Mouse (Mus musculus) embryonic facial prominence, embryonic 11.5 days (tissue): ENCODE data around the gene Leng8. TPM values are rescaled to one million over a fixed set of nuclear protein-coding genes. Genes with fewer than 3 reads are reported as not detected.

Experiments
- ATAC-seq: fragments of 200-750 bp; cut with Nextera tagmentation; replicated peaks from 2 replicates; pipeline ENCODE4 v1.8.0; 2017; ENCODE audit warnings: low read depth; ENCODE audit not compliant: insufficient number of reproducible peaks, low FRiP score, low TSS enrichment
- DNase-seq: peaks from one replicate; pipeline ENCODE4 v3.0.0-alpha.2; 2015; ENCODE audit warnings: low spot score
- H3K27ac ChIP-seq: fragments of 300-500 bp; sonication (generic); replicated peaks from 2 replicates; pipeline ENCODE4 v1.5.1; 2014; ENCODE audit warnings: mild to moderate bottlenecking, low read depth, low read length, control low read depth
- H3K27me3 ChIP-seq: fragments of 300-500 bp; sonication (generic); 2 replicates; pipeline ENCODE4 v1.6.1; 2014; ENCODE audit warnings: mild to moderate bottlenecking, low read length, moderate library complexity, mixed read lengths; ENCODE audit not compliant: control insufficient read depth, insufficient read depth
- H3K36me3 ChIP-seq: fragments of 300-500 bp; sonication (generic); replicated peaks from 2 replicates; pipeline ENCODE4 v1.6.1; 2014; ENCODE audit warnings: low read depth, mild to moderate bottlenecking, low read length, moderate library complexity, mixed read lengths; ENCODE audit not compliant: control insufficient read depth, insufficient read depth
- H3K4me1 ChIP-seq: fragments of 300-500 bp; sonication (generic); 2 replicates; pipeline ENCODE4 v1.6.1; 2014; ENCODE audit warnings: low read length, mixed read lengths; ENCODE audit not compliant: control insufficient read depth, insufficient read depth
- H3K4me2 ChIP-seq: fragments of 300-500 bp; sonication (generic); 2 replicates; pipeline ENCODE4 v1.6.1; 2014; ENCODE audit warnings: low read depth, mild to moderate bottlenecking, control low read depth, low read length, moderate library complexity
- H3K4me3 ChIP-seq: fragments of 300-500 bp; sonication (generic); 2 replicates; pipeline ENCODE4 v1.5.1; 2014; ENCODE audit warnings: low read depth, low read length, control low read depth
- H3K9ac ChIP-seq: fragments of 300-500 bp; sonication (generic); replicated peaks from 2 replicates; pipeline ENCODE4 v1.6.1; 2014; ENCODE audit warnings: mild to moderate bottlenecking, control low read depth, low read length
- H3K9me3 ChIP-seq: fragments of 300-500 bp; sonication (generic); replicated peaks from 2 replicates; pipeline ENCODE4 v1.6.1; 2016; ENCODE audit warnings: mild to moderate bottlenecking, low read length, inconsistent platforms, mixed read lengths; ENCODE audit not compliant: control insufficient read depth
- WGBS: fragments of 180-500 bp; shearing (Covaris S2); extraction: QIAGEN DNeasy Blood & Tissue Kit; methylation state at CpG from one replicate; pipeline ENCODE4 v1.1.7; 2014; 5-methylcytosine and 5-hydroxymethylcytosine counted together
- polyA plus RNA-seq: library from polyadenylated mRNA; unstranded; fragments of >200 nt; fragmentation: Nextera tagmentation; extraction: Ambion mirVana; gene quantifications from 2 replicates; pipeline ENCODE4 v1.2.1, GENCODE M21; 2014

Leng8 gene
- polyA plus RNA-seq, 1 experiment from 2014 or later, result 31.4 TPM

DNA sequence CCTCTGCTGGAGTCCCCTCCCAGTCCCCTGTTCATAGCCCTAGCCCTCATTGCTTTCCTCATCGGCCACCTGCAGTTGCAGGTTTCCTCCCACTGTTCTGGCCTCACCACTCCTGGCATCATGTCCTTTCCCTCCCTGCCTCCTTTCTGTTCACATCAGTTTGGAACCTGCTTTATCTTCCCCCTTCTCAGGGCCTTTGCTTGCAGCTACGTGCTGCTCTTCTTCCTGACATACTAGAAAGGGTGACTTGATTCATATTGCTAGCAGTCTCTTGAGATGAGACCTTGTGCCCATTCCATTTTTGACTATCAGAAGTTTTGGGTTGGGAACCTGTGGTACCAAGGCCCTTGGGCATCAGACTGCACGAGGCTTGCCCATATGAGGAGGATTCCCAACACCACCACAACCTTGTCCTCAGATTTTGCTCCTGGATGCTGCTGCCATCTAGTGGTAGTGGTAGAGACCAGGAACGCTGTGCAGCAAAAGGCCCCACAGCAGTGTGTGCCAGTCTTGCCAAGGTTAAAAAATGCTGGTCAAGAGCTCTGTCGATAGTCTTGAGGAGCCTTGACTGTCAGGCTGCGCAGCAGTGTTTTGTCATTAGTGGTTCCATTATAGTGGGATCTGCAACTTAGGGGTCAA lies 8.8 kb downstream of the Leng8 start:
- no peak overlapping the region for H3K4me3 ChIP-seq

DNA sequence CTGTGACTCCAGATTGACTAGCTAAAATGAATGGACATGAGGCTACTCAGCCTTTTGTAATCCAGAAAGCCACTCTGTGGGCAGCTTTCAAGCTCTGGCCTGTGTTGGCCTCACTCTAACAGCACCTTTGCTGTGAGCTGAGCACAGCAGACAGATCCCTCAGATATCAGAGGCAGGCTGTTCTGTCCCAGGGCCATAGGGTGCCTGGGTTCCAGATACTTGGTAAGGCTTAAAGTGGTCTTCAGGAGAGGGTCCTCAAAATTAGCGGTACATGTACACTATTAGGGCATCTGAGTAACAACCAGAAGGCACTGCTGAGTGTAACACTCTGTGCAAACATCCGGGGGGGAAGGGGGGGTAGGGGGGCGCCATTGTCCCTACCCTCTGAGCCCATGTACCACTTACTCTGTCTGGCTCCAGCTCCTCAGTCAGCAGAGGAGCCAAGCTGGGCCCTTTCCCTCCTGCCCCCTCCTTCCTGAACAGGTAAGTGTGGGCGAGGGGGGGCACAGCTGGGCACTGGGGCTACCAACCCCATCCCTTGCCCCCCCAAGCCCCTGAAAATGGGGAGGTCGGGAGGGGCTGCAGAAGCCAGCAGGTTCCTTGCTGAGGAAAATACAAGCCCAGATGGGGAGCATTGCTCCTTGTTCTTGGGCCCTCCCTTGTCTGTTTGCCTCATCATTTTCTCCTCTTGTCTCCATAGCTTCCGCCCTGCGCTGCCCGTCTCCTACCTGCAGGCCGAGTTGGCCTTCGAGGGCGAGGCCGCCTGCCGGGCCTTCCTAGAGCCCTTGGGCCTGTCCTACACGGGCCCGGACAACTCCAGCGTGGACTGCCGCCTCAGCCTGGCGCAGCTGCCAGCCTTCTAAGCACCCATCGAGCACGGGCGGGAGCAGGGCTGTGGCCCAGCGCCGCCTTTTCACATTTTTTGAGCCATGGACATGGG lies 9.7 kb downstream of the Leng8 start:
- Histone ChIP-seq H3K4me3 (no peak overlapping the region), H3K36me3 (peaks cover 32% of the 10 kb centered on the region), H3K4me2 (no peak overlapping the region), H3K4me1 (peaks cover 3% of the 10 kb centered on the region; the same call in 1 of the 2 replicates), H3K9ac (no peak overlapping the region), H3K27me3 (peaks cover 7% of the 10 kb centered on the region), H3K9me3 (no peaks in the 10 kb centered on the region), H3K27ac (no peak overlapping the region)
- WGBS, result 94% methylated on average over 23 of the region's 23 CpGs
- ATAC-seq, result no peak
- no peak for DNase-seq

More for the DNA sequence above, 8.8 kb downstream of the Leng8 start:
- Histone ChIP-seq H3K4me2 (no peak overlapping the region), H3K9ac (no peak overlapping the region), H3K4me1 (peaks cover 3% of the 10 kb centered on the region; the same call in 1 of the 2 replicates), H3K9me3 (no peaks in the 10 kb centered on the region), H3K36me3 (peaks cover 35% of the 10 kb centered on the region), H3K27me3 (no peaks in the 10 kb centered on the region; the same call in 1 of the 2 replicates), H3K27ac (no peak overlapping the region)
- WGBS, result 72% methylated on average over 6 of the region's 6 CpGs
- no peak for ATAC-seq
- peak; percentile 62 for DNase-seq

DNA sequence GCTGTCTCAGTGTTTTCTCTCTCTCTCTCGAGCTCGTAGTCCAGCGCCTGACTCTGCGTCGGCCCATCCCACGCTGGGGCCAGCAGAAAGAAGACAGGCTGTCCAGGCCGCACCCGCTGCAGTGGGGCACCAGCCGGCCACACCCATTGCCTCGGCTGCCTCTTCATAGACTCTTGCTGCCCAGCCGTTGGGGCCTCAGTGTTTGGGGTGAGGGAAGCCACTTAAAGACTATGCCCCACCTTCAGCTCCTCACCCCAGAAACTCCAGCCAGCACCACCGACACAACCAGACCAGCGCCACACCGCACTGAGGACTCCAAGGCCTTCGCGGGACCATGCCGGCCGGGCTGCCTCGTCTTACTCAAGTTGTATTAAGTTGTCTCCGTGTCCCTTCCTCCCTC lies 10.5 kb downstream of the Leng8 start:
- 91% methylated on average over 18 of the region's 20 CpGs for WGBS
- Histone ChIP-seq H3K27ac (no peak overlapping the region), H3K4me3 (no peak overlapping the region), H3K9ac (no peak overlapping the region), H3K27me3 (peaks cover 8% of the 10 kb centered on the region), H3K36me3 (peaks cover 26% of the 10 kb centered on the region), H3K4me1 (peaks cover 3% of the 10 kb centered on the region; the same call in 1 of the 2 replicates), H3K4me2 (no peak overlapping the region), H3K9me3 (no peaks in the 10 kb centered on the region)
- DNase-seq (no peak), ATAC-seq (no peak)

DNA sequence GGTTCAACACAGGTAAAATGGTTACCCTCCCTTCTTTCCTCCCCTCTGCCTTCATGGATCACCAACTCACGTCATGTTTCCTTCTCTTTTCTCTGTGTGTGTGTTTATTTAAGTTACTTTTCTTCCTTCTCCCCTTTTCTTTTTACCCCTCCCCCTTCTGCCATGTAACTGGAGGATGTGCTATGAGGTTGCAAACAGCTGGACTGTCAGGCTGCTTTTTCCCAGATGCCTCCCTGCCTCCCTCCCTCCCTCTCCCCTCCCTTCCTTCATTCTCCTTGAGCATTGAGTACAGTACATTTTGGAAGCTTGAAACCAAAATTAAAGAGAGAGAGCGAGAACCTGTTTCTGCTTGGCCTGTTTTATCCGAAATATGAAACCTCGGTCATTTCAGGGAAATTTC lies 11.0 kb downstream of the Leng8 start:
- DNase-seq, result no peak
- 74% methylated on average over 4 of the region's 4 CpGs for WGBS
- H3K4me2 ChIP-seq, result no peak overlapping the region

DNA sequence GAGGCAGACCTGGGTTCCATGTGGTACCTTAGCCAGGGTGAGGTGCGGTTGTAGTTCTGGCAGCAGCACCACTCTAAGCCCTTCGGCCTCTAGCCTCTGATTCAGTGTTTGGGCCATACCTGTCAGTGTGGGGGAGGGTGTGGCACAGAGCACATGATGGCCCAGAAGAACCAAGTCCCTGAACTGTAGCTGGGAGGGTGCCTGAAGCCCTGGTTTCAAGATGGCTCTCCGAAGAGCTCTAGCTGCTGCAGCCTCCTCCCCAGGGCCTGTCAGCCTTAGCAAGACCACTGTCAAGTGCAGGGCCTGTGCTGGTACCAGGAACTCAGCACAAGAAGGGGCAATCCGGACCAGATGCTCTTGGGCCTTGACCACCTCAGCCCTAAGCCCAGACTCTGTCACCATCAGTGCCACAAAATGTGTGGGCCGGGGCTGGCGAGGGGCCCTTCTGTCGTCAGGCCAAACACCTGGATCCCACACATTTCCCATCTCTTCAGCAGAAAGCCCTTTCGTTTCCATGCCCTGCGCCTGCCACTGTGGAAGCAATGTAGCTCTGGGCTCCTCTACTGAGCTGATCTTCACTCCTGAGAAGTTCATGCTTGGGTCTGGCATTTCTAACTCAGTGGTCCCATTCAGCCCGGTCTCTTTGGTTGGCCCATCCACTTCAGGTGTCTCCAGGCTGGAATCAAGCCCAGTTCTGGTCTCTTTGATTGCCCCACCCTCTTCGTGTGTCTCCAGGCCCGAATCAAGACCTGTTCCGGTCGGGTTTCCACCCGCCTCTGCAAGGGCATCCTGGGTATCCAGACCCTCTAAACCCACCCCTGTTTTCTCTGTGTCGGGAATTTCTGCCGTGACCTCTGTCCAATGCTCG lies 11.7 kb downstream of the Leng8 start:
- peak overlapping the region; percentile 73 for H3K4me3 ChIP-seq
- H3K4me1 ChIP-seq, result peaks cover 3% of the 10 kb centered on the region; the same call in 1 of the 2 replicates
- H3K27ac ChIP-seq, result peak overlapping the region; percentile 47; the same call in 1 of the 2 replicates
- DNase-seq (no peak), ATAC-seq (no peak; the same call in 1 of the 2 replicates)
- peaks cover 8% of the 10 kb centered on the region for H3K27me3 ChIP-seq
- H3K4me2 ChIP-seq, result peak overlapping the region; percentile 91
- 33% methylated on average over 18 of the region's 18 CpGs for WGBS
- H3K36me3 ChIP-seq, result peaks cover 24% of the 10 kb centered on the region
- H3K9ac ChIP-seq, result peak overlapping the region; percentile 57
- no peaks in the 10 kb centered on the region for H3K9me3 ChIP-seq

More for the DNA sequence above, 11.0 kb downstream of the Leng8 start:
- Histone ChIP-seq H3K4me1 (peaks cover 3% of the 10 kb centered on the region; the same call in 1 of the 2 replicates), H3K27me3 (peaks cover 8% of the 10 kb centered on the region), H3K9ac (no peak overlapping the region), H3K9me3 (no peaks in the 10 kb centered on the region), H3K27ac (no peak overlapping the region), H3K36me3 (peaks cover 24% of the 10 kb centered on the region), H3K4me3 (no peak overlapping the region)
- ATAC-seq, result no peak

DNA sequence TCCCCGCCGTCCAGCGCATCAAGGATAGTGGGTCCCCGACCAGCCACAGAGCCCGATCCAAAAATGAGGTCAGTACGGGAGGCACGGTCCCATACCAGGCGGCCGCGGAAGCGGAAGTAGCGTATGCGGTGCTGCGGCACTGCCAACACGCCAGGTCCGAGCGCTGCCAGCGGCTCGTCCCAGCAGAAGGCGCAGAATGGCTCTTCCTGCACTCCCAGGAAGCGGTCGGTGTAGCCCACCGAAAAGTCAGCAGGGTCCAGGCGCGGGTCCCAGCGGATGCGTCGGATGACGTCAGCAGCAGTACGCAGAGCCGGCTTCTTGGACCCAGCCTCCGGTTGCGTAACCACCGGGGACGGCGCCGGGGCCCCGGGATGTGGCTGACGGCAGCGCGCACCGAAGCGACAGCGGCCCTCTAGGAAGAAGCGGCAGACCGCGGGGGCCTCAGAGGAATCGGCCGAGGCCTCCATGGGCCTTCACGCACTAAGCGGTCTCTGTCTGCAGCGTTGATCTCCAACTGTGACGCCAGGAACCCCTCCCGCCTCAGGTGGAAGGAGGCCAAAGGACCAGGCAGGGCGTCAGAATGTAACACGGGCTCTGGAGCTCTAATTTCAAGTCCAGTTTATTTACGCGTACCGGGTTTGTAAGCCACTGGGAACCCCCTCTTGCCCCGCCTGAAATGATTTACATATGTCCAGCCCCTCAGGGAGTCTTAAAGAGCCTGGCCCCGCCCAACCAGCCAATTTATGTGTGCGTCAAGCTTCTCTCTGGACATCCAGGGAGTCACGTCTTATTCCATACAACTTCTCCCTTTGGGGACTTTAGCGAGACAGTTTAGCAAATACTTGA lies 12.6 kb downstream of the Leng8 start:
- Histone ChIP-seq H3K4me1 (peaks cover 3% of the 10 kb centered on the region; the same call in 1 of the 2 replicates), H3K27me3 (peaks cover 8% of the 10 kb centered on the region), H3K9me3 (no peaks in the 10 kb centered on the region), H3K27ac (peak overlapping the region; percentile 47; the same call in 1 of the 2 replicates), H3K4me2 (peak overlapping the region; percentile 91), H3K4me3 (peak overlapping the region; percentile 73), H3K9ac (peak overlapping the region; percentile 57), H3K36me3 (peaks cover 19% of the 10 kb centered on the region)
- DNase-seq (peak; percentile 81), ATAC-seq (peak; percentile 69)
- WGBS, result under 1% methylated on average over 58 of the region's 64 CpGs

DNA sequence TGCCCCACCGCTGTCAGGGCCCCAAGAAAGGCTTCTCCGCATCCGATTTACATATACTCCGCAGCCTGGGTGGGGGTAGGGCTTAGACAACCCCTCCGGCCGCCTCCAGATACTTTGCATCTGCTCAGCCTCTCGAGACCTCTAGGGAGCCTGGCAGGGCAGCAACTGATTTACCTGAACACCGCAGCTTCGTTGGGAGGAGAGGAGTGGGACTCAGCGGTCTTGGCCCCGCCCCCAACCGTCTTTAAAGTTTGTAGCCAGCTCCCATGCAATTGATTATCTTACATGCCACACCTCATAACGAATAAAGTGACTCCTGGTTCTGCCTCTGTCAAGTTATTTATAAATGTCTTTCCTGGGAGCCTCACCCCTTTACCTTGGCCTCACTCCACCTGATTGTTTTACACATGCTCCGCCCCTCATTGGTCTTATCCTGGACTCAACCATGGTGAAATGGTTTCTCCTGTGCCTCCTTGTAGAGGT lies 13.3 kb downstream of the Leng8 start, which contains the start of gene Leng9:
Gene Leng9, minus strand, starts transcription at position 316 of the 483 bp plus-strand sequence.
- peak within 1 kb of the TSS; percentile 73 for H3K4me3 ChIP-seq
- peak within 1 kb of the TSS; percentile 91 for H3K4me2 ChIP-seq
- peak within 1 kb of the TSS; percentile 47; the same call in 1 of the 2 replicates for H3K27ac ChIP-seq
- peaks cover 3% of the 10 kb centered on the region; the same call in 1 of the 2 replicates for H3K4me1 ChIP-seq
- ATAC-seq, result peak; percentile 30; the same call in 1 of the 2 replicates
- no peaks in the 10 kb centered on the region for H3K9me3 ChIP-seq
- peaks cover 13% of the 10 kb centered on the region for H3K36me3 ChIP-seq
- peak within 1 kb of the TSS; percentile 57 for H3K9ac ChIP-seq
- WGBS, result 3% methylated on average over 14 of the region's 14 CpGs
- DNase-seq, result no peak
- peaks cover 8% of the 10 kb centered on the region for H3K27me3 ChIP-seq
